Mouse (Mus musculus) urinary bladder, adult 18-20 months (tissue): ENCODE measurements at regions not wholly inside any gene's neighbourhood (a gene's known extent, or its start where the extent isn't known, plus 50 kb on each side); places are given as distances from the start of the nearest gene placed in this dataset.

Source experiments
- DNase-seq, 2 experiments: peaks; one replicate each; pipeline ENCODE4 v3.0.0; 2022; ENCODE audit warnings: low spot score in 2 of 2, mixed read lengths in 2 of 2

DNA sequence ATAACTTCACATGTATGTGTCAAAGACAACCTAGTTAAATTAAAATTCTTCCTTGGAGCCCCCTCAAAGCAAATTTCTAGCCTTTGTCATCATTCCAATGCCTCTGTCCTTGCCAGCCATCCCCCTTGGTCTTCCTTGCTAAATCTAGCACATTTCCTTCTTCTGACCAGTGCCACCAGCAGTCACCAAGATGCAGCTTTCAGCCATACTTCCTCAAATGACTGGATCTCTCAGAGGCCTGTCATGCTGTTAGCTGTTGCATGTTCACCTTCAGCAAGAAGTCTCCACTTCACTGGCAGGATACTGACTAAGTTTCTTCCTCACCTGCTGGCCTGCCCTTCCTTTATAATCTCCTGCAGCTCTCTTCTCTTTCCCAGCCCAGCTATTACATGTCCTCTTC lies 261.3 kb downstream of the Pik3r1 start:
- DNase-seq, result no peak

DNA sequence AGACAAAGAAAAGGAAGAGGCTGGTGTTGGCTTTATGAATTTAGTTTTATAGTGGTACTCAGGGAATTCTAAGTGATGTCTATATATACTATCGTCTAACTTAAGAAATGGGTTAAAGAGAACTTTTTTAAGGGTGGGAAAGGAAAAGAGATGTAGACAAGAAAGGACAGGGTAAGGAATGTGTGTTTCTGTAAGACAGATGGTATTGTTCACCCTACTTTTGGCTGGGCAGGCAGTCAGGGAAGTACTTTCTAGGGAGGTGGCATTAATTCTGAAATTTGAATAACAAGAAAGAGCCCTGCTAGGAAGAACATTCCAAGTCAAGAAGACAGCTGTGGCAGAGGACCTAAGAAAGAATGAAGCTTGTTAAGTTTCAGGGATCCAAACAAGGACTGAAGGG lies 263.0 kb downstream of the Pik3r1 start:
- no peak for DNase-seq

DNA sequence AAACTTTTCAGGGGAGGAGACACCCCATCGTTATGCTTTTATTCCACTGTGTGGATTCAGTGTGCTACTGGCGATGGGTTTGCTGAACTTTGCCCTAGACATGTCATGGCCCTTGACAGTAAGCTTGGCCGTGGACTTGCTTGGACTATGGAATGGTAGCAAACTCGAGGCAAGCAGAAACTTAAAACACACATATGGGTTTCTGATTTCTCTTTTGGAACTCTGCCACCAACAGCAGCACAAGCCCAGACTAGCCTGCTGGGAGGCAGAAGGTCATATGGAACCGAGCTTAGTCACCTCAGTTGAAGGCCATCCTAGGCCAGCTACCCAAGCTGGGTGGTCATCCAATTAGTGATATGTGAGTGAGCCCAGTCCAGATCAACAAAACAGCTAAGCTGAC lies 263.8 kb downstream of the Pik3r1 start:
- peak in 1 of 2 experiments; percentile 57 for DNase-seq

DNA sequence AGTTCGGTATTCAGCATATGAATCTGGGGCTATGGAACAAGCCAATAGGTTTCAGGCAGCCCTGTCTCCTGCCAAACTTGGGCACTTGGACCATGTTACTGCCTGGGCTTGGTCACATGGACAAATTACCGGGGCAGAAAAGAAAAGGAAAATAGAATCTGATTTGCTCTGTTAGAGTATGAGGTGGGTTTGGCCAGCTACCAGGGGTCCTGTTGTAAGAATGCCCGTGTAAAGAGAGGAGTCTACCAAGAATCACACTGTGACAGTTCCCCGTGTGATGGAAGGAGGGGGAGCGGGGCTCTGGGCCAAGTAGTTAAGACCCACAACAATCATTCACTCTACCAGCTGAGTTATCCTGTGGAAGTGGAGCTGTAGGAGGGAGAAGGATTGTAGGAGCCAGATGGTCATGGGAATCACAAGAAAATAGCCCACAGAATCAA lies 266.2 kb downstream of the Pik3r1 start:
- no peak for DNase-seq

DNA sequence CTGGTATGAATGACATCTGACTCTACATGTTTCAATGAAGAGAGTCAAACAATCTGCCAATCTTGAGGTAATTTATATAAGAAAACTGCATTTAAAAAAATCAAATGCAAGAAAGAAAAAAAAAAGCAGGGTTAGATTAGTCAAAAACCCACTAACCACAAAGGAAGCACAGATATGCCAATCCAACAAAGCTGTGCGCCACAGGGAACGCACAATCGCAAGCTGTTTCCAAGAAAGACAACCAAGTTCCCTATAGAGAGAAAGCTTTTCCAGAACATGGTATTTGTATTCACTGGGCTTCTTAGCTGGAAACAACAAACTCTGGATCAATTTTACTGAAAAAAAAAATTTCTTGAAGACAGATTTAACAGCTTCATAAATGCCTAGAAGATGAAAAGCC lies 267.0 kb downstream of the Pik3r1 start:
- no peak for DNase-seq

DNA sequence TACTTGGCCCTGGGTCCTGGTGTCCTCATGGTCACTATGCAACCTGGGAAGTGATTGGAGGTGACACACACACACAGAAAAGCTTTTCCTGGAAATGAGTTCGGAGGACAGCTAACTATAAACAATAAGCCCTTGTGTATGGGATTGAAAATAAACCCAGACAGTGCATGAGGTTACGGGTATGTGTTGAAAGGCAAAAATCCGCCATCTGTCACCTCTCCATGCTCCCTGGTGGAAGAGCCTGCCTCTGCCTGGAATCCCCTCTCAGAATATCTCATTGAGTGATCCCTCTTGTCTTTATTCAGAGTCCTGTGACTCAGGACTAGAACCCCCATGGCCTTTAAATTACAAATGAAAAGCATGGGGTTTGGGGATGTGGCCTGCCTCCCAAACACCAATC lies 276.2 kb downstream of the Pik3r1 start:
- DNase-seq, result no peak

DNA sequence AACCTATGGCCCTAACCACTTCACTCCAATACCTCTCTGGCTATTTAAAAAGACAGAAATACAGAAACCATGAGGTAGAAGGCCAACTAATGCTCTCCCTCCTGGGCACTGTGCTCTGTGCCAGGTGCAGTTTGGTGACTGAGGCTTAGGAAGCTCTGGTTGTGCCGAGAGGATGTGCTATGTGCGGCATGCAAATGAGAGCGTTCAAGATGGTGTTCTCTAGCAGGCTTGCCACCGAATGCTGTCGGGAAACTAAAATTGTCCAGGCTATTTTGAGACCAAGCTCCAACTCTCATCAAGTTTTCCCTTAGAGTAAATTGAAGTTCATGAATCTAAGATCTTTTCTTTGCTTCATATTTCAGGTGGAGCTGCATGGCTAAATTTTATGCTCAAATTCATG lies 277.1 kb downstream of the Pik3r1 start:
- DNase-seq, result no peak

DNA sequence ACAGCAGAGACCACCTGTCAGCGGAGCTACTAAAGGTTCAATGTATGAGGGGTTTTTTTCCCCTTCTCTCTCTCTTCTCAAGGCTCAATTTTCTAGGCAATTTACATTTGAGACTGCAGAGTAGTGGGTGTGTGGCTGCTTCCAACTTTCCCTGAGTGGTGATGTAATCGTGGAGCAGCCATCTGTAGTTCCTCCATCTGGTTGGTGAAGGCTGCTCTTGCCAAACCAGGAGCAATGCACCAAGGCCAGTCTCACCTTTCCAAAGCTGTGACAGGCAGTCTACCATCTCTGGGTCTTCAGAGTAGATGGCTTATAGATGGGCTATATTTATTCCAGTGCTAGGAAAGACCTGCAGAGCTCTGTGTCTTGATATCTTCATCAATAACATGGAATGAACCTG lies 280.4 kb downstream of the Pik3r1 start:
- no peak for DNase-seq

DNA sequence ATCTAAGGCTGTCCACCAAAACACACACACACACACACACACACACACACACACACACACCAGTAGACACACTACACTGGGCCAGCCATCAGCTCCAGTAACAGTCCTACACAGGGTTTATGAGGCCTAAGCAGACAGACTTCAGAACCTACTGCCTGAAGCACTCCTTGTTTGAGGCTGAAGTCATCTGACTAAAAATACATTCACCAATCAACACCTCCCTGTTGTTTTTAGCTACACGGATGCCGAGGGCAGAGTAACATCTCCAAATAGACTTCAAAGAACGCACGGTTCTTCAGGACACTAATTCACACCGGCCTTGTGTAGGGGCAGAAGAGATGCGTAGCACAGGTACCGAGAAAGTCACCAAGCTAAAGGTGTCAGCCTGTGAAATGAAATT lies 282.2 kb downstream of the Pik3r1 start:
- no peak for DNase-seq

DNA sequence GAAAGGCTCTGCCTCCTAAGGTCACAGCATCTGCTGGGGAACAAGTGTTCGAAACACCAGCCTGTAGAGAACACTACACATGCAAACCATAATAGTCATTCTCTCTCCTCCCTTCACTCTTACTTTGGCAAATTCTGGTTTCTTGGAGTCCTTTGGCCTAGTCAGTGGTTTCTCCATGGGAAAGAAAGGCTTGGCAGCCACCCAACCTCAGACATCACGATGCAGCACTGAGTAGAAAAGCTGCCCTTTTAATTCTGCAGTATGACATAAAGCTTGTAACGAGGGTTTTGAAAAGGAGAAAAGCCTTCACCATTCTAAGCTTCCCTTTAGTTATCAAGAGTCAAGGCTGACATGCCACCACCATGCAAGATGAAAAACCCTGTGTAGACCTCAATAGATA lies 284.2 kb downstream of the Pik3r1 start:
- DNase-seq, result no peak

DNA sequence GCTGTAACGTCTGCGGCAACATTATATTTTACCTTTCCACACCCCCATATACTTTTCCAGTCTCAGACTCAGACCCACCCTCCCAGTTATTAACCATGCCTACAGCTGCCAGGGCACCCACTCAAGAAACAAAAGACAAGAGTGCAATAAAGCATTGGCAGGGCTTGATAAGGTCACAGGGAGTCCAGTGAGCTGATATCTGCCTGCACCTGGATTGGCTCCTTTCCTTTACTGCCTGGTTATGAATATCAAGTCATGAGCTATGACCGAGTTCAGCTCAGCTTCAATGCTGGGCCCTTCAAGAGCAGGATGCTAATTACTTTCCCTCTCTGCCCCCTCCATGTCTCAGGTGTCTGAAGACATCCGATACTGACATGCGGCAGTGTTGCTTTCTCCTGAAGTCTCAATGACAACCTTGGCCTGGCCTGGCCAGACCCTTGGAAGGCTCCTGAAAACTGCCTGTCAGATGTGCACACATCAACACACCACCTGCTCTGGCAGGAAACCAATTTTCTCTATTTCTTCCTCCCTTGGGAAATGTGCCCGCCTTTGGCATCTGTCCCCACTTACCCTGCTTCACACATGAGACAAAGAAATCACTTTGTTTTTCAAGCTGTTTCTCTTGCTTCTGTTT lies 286.3 kb downstream of the Pik3r1 start:
- no peak for DNase-seq

DNA sequence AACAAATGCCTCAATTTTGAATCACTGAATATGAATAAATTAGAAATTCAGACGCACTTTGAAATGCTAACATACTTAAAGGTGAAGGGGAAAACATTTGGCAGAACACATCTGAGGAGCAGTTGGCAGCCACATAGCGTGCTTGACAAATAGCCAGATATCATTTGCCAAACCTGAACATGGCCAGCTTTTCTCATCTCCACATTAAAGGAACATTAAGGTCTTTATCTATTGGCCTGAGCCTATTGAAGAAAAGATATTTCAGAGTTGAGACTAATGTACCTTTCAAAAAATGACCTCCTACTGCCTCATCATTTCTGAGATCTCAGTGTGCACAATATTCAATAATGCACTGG lies 288.7 kb downstream of the Pik3r1 start:
- no peak for DNase-seq

DNA sequence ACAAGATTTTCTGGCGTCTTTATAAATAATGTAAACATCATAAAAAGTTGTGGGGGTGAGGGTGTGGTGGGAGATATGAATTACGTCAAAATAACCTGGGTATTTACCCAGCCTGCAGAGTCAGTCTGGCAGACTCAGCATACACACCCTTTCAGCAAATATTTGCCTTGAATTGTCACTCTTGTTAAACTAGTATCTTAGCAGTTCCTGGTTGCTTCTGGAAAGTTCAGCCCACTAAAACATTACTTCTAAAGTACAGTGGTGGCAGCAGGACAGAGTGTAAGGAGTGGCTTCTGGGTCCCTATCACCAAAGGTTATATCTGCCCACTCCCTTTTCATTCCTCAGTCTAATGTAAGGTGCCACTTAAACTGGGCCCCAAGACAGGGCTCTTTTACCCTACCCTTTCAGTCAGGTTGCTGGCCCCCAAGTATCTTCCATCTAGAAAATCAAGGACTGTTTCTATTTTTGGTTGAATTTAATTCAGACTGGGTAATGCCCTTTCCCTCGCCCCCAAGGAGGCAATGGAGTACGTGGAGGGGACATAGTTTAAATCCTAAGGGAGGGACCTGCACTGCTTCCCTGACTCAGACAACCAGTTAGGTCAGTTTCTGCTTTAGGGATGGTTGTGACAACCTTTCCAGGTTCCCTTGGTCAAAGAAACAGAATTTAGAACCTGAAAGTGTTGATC lies 289.3 kb downstream of the Pik3r1 start:
- peak; percentile 25 to 31 for DNase-seq

DNA sequence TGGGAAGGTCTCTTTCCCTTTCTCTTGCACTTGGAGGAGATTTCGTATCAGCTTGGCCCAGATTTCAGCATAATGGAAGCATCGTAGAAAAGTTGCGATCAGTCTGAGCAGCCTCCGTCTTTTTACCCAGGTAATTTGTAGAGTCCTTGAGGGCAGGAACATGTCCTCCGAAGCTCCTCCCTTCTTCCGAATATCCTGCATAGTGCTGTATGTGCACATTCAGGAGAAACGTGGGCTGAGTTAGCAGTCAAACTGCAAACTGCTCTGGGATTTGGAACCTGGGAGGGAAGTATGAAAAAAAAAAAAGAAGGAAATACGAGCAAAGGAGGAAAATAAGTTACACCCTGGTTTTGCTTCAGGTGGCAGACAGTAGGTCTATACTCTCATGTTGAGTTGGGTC lies 294.7 kb downstream of the Pik3r1 start:
- no peak for DNase-seq

DNA sequence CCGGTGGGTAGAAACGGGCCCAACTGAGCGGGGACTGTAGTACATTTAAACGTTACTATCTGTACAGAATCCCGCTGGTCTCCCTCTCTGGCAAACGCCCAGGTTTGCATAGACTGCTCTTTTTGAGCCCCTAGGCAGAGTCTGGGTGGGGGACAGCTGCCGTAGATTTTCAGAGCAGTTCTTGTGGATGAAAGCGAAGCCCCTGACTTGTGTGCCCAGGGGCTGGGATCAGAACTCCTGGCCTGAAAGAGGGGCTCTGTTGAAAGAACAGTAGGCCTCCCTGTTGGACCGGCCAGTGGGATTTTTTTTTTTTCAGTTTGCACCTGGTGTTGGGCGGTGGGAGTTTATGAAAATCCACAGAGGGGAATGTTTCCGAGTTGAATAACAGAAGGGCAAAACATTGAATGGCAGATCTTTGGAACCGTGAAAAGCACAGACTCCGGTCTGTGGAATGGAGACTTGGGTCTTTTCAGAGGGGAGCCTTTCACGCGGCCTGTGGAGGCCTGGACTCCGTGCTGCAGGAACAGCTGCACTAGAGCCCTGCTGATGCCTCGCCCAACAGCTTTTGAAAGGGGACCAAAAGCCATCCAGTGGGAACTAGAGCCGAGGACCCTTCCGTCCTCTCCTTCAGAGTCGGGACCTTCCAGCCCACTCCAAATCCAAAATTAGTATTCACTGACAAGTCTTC lies 297.3 kb downstream of the Pik3r1 start:
- no peak for DNase-seq

DNA sequence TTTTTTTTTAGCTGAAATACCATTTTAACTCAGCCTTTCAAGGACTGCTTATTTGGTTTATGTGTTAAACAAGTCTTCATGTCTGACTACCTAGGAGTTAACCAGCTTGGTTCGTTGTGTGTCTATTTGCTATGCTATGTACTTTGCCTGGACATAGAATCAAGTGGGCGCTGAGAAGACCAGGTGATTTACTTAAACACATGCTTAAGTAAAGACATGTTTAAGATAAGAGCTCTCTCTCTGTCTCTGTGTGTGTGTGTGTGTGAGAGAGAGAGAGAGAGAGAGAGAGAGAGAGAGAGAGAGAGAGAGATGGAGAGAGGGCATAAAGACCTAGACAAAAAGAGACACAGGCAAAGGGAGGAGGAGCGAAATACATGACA lies 302.3 kb downstream of the Pik3r1 start:
- DNase-seq, result no peak

DNA sequence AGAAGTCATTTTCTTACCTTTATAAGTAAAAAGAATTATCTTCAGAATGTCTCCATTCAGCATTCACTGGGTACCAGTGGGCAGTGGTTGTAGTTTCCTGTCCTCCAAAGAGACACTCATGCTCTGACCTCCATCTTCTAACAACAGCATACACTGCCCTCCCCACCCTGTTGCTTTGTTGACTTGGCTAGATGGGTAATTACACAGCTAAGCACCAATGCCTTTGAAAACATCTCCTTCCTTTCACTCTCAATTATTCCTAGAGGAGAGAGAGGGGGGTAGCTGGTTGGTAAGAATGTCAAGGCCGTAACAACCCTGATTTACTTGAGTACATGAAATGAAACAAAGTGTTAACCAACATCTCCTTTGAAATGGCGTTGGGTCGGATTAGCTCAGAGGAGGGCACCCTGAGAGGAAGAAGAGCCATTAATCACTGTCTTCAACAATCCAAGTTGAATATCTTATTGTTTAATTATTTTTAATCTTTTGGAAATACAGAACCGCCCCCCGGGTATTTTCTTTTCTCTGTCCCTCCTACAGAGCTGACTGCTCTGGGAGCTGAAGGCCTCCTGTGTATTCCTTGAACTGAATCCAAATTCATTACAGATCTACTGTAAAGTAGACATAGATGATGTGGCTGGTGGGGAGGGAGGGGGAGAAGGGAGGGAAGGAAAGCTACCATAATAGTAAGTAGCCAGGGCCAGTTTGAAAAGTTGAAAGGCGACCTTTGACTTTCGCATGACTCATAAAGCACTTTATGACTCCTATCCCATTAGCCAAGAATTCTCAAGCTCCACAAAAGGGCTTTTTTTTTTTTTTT lies 302.9 kb downstream of the Pik3r1 start:
- DNase-seq, result no peak

DNA sequence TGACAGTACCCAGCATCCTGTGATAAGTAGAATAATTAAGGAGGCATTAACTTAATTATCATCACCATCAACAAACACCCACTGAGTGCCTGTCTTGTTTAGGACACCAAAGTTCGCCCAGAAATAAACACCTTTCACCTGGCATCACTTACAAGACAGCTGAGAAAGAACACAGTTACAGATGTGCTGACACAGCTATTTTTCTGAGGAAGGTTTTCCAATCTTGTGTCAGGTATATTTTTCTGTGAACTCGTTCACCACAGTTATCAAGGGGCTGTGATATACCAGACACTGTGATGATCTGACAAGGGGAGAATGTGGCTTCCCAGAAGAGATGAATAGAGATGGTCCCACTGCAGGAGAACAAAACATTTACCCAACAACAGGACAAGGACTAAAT lies 311.1 kb downstream of the Pik3r1 start:
- DNase-seq, result no peak

DNA sequence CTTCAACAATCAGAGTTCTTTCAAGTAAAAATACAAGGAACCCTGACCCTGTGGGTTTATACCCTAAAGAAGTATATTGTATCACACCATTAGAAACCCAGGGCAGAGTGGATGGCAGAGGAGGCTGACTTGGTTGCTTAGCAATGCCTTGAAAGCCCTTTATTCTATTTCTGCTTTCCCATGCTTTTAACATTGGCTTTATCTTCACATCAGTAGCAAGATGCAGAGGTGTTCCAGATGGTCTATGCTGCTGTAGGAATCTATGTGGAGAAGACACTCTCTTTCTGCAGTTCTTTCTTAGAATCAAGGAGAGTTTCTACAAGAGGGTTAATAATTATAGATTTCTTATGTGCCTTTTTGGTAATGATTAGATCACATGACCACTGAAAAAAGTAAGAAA lies 313.7 kb downstream of the Pik3r1 start:
- DNase-seq, result no peak

DNA sequence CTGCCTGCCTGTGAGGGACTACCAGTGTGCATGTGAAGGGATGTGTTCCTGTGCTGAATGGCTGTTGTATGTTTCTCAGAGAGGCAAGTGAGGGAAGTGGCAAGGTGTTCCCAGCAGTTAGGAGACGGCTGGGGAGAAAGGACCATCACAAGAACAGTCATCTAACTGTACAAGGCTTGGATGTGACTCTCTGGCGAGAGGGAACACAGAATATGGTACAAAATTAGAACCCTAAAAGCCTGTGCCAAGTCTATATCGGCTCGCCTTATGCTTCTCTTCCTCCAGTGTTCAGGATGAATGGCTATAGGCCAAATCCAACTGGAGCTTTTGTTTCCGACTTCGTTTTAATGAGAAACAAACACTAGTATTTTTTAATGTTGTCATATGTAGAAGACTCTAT lies 317.5 kb downstream of the Pik3r1 start:
- DNase-seq, result no peak

DNA sequence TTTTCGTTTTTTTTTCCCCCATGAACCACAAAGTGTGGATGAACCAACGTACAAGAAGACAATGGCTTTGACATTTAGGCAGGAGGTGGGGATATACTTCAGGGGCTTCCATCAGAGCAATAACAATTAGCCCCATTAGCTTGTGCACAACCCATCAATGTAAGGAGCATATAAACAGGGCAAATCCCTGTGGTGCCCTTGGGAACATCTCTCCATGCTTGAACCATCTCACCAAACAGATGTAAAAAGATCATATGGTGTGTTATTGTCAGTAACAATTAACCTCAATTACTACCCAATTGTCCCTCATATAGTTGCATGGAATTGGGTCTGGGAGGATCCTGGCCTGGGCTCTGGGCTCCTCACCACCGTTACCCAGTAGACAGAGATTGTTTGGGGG lies 328.5 kb downstream of the Pik3r1 start:
- no peak for DNase-seq

DNA sequence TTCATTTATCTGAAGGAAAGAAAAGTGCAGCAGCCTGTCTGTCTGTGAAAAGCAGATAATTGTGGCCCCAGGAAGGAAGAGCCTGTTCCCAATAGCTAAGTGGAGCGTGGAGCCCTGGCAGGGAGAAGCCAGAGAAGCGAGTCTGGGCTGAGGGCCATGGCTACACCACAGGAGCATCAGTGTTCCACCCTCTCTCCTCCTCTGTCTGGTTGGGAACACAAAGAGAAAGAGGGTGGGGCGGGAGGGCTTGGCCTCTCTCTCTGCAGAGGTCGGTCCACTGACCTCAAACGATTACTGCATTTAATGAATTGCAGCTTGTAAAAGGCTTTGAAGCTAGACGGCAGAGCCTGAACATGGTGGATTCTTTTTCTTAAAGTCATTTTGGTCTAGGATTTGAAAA lies 329.0 kb downstream of the Pik3r1 start:
- DNase-seq, result no peak

DNA sequence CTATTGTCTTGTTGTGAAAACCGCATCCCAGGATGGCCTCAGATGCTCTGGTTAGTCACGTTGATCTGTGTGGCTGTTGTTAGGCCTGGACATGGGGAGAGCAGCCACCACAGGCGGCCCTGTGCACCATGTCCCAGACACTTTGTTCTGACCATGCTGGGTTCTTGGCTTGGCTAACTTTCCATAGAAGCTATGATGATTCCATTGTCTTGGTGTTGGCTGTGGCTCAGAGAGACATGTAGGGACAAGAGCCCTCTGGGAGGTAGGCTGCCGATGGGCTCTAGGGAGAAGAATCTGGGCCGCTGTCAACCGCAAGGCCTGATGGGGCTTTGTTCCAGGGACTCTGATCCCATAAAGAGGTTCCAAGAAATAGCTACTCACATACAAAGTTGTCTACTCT lies 334.9 kb downstream of the Pik3r1 start:
- DNase-seq, result no peak
